Mouse (Mus musculus): ENCODE results near the gene Gm20431.

DNA sequence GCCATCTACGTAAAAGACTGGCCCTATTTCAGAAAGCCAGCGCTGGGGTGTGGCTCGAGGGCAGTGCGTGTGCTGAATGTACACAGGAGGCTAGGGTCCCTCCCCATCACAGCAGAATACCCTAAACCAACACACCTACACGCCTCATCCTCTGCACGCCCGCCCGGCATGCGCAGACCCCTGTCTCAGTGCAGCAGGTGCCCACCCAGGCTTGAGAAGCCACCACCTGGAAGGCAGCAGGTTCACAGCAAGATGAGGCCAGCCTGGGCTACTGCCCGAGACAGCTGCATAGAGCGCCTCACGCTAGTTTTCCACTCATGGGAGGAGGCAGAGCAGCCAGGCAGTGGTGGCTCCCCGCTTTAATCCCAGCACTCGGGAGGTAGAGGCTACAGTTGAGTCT is 49.2 kb downstream of the Gm20431 start:
- TF ChIP-seq POLR2A (IDR thresholded peaks at IDR 0.05; ENCODE audit: borderline replicate concordance, extremely low read depth, low read depth, low read length) (no peak), CTCF (IDR thresholded peaks at IDR 0.05; ENCODE audit: insufficient read depth, low read length) (no peak)

Measured in lung, adult 2 months (tissue).